Mouse (Mus musculus): ENCODE measurements at regions not wholly inside any gene's neighbourhood (a gene's known extent, or its start where the extent isn't known, plus 50 kb on each side); places are given as distances from the start of the nearest gene placed in this dataset.

DNA sequence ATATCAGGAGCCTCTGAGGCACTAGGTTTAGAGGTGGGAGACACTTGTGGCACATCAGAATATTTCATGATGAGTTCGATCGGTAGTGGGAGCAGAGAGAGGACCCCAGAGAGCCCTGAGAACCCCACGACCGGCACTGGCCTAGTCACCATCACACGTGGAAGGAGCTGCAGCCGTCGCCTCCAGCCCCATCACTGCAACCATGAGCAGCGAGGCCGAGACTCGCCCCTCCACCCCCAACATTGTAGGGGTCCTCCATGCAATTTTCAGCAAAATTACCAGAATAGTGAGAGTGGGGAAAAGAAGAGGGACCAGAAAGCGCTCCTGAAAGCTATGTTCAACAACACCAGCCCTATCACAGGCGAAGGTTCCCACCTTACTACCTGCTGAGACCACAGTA lies 297.0 kb downstream of the Edem1 start:
- Histone ChIP-seq H3K27ac (ENCODE audit: control insufficient read depth, insufficient read depth, low read length) (no peak overlapping the region), H3K4me3 (ENCODE audit: control insufficient read depth, insufficient read depth, low read length) (no peak overlapping the region), H3K27me3 (ENCODE audit: control insufficient read depth, insufficient read depth, low read length) (no peaks in the 10 kb centered on the region), H3K36me3 (ENCODE audit: control insufficient read depth, insufficient read depth, low read length) (no peaks in the 10 kb centered on the region), H3K4me1 (replicated peaks; ENCODE audit: control insufficient read depth, insufficient read depth, low read length) (no peaks in the 10 kb centered on the region)
- no peak for TF ChIP-seq POLR2A (IDR thresholded peaks at IDR 0.05; ENCODE audit: control insufficient read depth, extremely low read depth, insufficient read depth, low read length, poor library complexity)
- no peak for TF ChIP-seq CTCF (IDR thresholded peaks at IDR 0.05; ENCODE audit: borderline replicate concordance, control insufficient read depth, extremely low read depth, insufficient read depth, low read length, poor library complexity)
- DNase-seq: no peak
- 93% methylated on average over 12 of the region's 12 CpGs for WGBS

DNA sequence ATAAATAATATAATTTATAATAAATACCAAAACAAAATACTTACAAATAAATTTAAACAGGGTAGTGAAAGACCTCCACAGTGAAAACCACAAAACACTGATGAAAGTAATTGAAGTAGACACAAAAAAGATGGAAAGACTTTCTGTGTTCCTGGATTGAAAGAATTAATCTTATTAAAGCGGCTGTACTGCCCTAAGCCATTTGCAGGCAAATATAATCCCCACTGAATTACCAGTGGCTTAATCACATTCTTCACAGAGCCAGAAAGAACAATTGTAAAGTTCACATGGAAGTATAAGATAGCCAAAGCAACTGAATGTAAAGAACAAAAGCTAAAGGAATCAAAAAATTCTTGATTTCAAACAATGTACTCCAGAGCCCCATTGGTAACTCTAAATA lies 298.8 kb downstream of the Edem1 start:
- TF ChIP-seq POLR2A (IDR thresholded peaks at IDR 0.05; ENCODE audit: control insufficient read depth, extremely low read depth, insufficient read depth, low read length, poor library complexity) (no peak), CTCF (IDR thresholded peaks at IDR 0.05; ENCODE audit: borderline replicate concordance, control insufficient read depth, extremely low read depth, insufficient read depth, low read length, poor library complexity) (no peak)
- no peaks in the 10 kb centered on the region for H3K4me1 ChIP-seq (replicated peaks; ENCODE audit: control insufficient read depth, insufficient read depth, low read length)
- DNase-seq: no peak
- no peak overlapping the region for H3K4me3 ChIP-seq (ENCODE audit: control insufficient read depth, insufficient read depth, low read length)
- H3K27me3 ChIP-seq (ENCODE audit: control insufficient read depth, insufficient read depth, low read length): no peaks in the 10 kb centered on the region
- H3K27ac ChIP-seq (ENCODE audit: control insufficient read depth, insufficient read depth, low read length): no peak overlapping the region
- H3K36me3 ChIP-seq (ENCODE audit: control insufficient read depth, insufficient read depth, low read length): no peaks in the 10 kb centered on the region
- 96% methylated on average over 1 of the region's 1 CpGs for WGBS

- 69% methylated on average over 5 of the region's 5 CpGs for WGBS
- no peak overlapping the region for H3K27ac ChIP-seq (ENCODE audit: control insufficient read depth, insufficient read depth, low read length)
- TF ChIP-seq POLR2A (IDR thresholded peaks at IDR 0.05; ENCODE audit: control insufficient read depth, extremely low read depth, insufficient read depth, low read length, poor library complexity) (no peak), CTCF (IDR thresholded peaks at IDR 0.05; ENCODE audit: borderline replicate concordance, control insufficient read depth, extremely low read depth, insufficient read depth, low read length, poor library complexity) (no peak)
These were observed 317.7 kb downstream of the Edem1 start for GRCm38 (mm10) chr6:109146111-109146510.

DNA sequence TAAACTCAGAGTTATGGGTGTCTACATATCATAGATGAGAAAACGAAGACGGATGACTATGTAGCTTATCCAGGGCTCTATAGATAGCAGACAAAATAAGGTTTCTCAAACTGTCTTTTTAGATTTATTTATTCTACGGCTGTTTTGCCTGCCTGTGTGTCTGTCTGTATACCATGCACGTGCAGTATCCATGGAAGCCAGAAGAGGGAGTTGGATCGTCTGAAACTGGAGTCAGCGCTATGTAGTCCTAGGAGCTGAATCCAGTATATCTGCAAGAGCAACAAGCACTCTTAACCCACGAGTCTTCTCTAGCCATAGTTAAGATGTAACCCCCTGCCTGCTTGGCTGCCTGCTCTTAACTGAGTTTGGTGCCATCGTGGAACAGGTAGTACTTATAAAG lies 320.6 kb downstream of the Edem1 start:
- H3K27me3 ChIP-seq (ENCODE audit: control insufficient read depth, insufficient read depth, low read length): no peaks in the 10 kb centered on the region
- H3K36me3 ChIP-seq (ENCODE audit: control insufficient read depth, insufficient read depth, low read length): no peaks in the 10 kb centered on the region
- H3K27ac ChIP-seq (ENCODE audit: control insufficient read depth, insufficient read depth, low read length): no peak overlapping the region
- DNase-seq: no peak
- WGBS: 86% methylated on average over 8 of the region's 8 CpGs
- H3K4me3 ChIP-seq (ENCODE audit: control insufficient read depth, insufficient read depth, low read length): no peak overlapping the region
- H3K4me1 ChIP-seq (replicated peaks; ENCODE audit: control insufficient read depth, insufficient read depth, low read length): no peaks in the 10 kb centered on the region
- no peak for TF ChIP-seq CTCF (IDR thresholded peaks at IDR 0.05; ENCODE audit: borderline replicate concordance, control insufficient read depth, extremely low read depth, insufficient read depth, low read length, poor library complexity)
- TF ChIP-seq POLR2A (IDR thresholded peaks at IDR 0.05; ENCODE audit: control insufficient read depth, extremely low read depth, insufficient read depth, low read length, poor library complexity): no peak

More at GRCm38 (mm10) chr6:109146111-109146510, 317.7 kb downstream of the Edem1 start:
- Histone ChIP-seq H3K4me3 (ENCODE audit: control insufficient read depth, insufficient read depth, low read length) (no peak overlapping the region), H3K27me3 (ENCODE audit: control insufficient read depth, insufficient read depth, low read length) (no peaks in the 10 kb centered on the region), H3K36me3 (ENCODE audit: control insufficient read depth, insufficient read depth, low read length) (no peaks in the 10 kb centered on the region), H3K4me1 (replicated peaks; ENCODE audit: control insufficient read depth, insufficient read depth, low read length) (no peaks in the 10 kb centered on the region)
- no peak for DNase-seq

DNA sequence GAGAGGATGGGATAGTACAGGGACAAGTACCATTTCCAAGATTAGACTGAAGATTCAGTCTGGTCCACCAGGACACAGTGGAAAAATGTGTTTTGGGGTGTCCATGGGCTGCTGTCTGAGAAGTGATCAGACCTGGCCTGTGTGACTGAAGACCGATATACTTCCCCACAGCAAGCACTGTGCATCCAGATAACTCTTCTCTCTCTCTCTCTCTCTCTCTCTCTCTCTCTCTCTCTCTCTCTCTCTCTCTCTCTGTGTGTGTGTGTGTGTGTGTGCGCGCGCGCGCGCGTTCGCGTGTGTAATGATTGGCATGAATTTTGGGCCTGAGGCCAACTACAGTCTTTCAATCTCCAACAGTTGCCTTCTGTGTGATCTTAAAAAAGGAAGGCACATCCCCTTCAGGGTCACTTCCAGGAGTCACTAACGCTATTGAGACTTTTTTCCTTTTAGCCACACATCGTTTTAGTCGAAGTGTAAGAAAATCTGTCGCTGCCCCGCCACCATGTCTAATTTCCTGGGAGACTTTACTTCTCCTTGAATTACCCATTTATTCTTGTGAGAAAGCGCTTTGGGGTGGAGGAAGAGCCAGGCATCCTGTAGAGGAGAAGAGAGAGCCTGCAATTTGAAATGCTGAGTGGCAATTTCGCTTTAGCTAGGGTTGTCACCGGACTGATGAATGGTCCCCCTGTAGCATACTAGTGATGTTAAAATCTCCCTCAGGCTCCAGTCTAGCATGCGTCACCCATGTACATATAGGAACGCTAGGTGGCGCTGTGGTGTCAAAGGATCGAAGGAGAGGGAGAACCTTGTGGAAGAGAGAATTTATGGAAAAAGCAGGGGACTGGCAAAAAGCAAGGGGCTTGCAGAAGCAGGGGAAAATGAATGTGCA lies 321.8 kb downstream of the Edem1 start:
- Histone ChIP-seq H3K4me1 (replicated peaks; ENCODE audit: control insufficient read depth, insufficient read depth, low read length) (no peaks in the 10 kb centered on the region), H3K27ac (ENCODE audit: control insufficient read depth, insufficient read depth, low read length) (no peak overlapping the region), H3K4me3 (ENCODE audit: control insufficient read depth, insufficient read depth, low read length) (no peak overlapping the region), H3K27me3 (ENCODE audit: control insufficient read depth, insufficient read depth, low read length) (no peaks in the 10 kb centered on the region), H3K36me3 (ENCODE audit: control insufficient read depth, insufficient read depth, low read length) (no peaks in the 10 kb centered on the region)
- WGBS: 65% methylated on average over 22 of the region's 22 CpGs
- TF ChIP-seq POLR2A (IDR thresholded peaks at IDR 0.05; ENCODE audit: control insufficient read depth, extremely low read depth, insufficient read depth, low read length, poor library complexity) (no peak), CTCF (IDR thresholded peaks at IDR 0.05; ENCODE audit: borderline replicate concordance, control insufficient read depth, extremely low read depth, insufficient read depth, low read length, poor library complexity) (no peak)
- DNase-seq: peak; percentile 22

DNA sequence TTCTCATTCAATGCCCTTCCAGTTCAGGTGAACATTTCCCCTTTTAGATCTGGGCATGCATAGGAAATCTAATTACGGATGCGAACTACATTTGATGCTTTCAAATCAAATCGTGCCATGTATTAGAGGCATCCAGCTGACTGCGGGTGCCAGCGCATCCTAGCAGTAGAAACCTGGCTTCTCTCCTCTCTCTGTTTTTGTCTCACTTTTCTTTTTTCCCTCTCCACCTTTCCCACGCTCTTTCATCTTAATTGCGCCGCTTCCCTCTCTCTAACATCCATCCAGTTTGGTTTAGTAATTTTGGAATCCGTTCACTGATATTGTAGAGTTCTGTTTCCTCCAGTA lies 322.4 kb downstream of the Edem1 start:
- no peak overlapping the region for H3K27ac ChIP-seq (ENCODE audit: control insufficient read depth, insufficient read depth, low read length)
- H3K27me3 ChIP-seq (ENCODE audit: control insufficient read depth, insufficient read depth, low read length): no peaks in the 10 kb centered on the region
- no peak overlapping the region for H3K4me3 ChIP-seq (ENCODE audit: control insufficient read depth, insufficient read depth, low read length)
- TF ChIP-seq CTCF (IDR thresholded peaks at IDR 0.05; ENCODE audit: borderline replicate concordance, control insufficient read depth, extremely low read depth, insufficient read depth, low read length, poor library complexity) (no peak), POLR2A (IDR thresholded peaks at IDR 0.05; ENCODE audit: control insufficient read depth, extremely low read depth, insufficient read depth, low read length, poor library complexity) (no peak)
- 96% methylated on average over 9 of the region's 9 CpGs for WGBS
- H3K36me3 ChIP-seq (ENCODE audit: control insufficient read depth, insufficient read depth, low read length): no peaks in the 10 kb centered on the region
- no peak for DNase-seq
- H3K4me1 ChIP-seq (replicated peaks; ENCODE audit: control insufficient read depth, insufficient read depth, low read length): no peaks in the 10 kb centered on the region
